Mouse (Mus musculus) C2C12 (cell line): ENCODE results near the gene BC029722. TPM values are rescaled to one million over a fixed set of nuclear protein-coding genes. Genes with fewer than 3 reads are reported as not detected.

ENCODE experiments used
- H3K27me3 ChIP-seq: one replicate; pipeline ENCODE4 v1.6.1; 2011; ENCODE audit not compliant: control insufficient read depth, insufficient read depth, insufficient read length
- H3K36me3 ChIP-seq: one replicate; pipeline ENCODE4 v1.6.1; 2011; ENCODE audit not compliant: control insufficient read depth, insufficient read depth
- H3K4me3 ChIP-seq: one replicate; pipeline ENCODE4 v1.5.1; 2011; ENCODE audit warnings: mild to moderate bottlenecking, control low read depth; ENCODE audit not compliant: poor library complexity, insufficient read depth, severe bottlenecking
- H3K79me2 ChIP-seq: one replicate; pipeline ENCODE4 v1.6.1; 2011; ENCODE audit not compliant: control insufficient read depth, insufficient read depth
- H3K79me3 ChIP-seq: one replicate; pipeline ENCODE4 v1.6.1; 2011; ENCODE audit warnings: low read depth, control low read depth
- H3ac ChIP-seq: one replicate; pipeline ENCODE3; 2011; ENCODE audit warnings: low read depth; ENCODE audit not compliant: control insufficient read depth, insufficient read length
- CEBPB ChIP-seq: IDR thresholded peaks from one replicate; pipeline ENCODE4 v1.6.1; 2011; ENCODE audit warnings: low read depth, mild to moderate bottlenecking, control low read depth, moderate library complexity
- CTCF ChIP-seq: IDR thresholded peaks from one replicate; pipeline ENCODE4 v1.5.1; 2011; ENCODE audit not compliant: control insufficient read depth, insufficient read depth, insufficient read length
- FOSL1 ChIP-seq: IDR thresholded peaks from one replicate; pipeline ENCODE4 v1.8.0; 2011; ENCODE audit warnings: mild to moderate bottlenecking, low read length; ENCODE audit not compliant: poor library complexity, insufficient read depth, severe bottlenecking
- MAX ChIP-seq: IDR thresholded peaks from one replicate; pipeline ENCODE4 v1.6.1; 2011; ENCODE audit warnings: mild to moderate bottlenecking, control low read depth
- MYOD1 ChIP-seq: IDR thresholded peaks from one replicate; pipeline ENCODE4 v1.6.1; 2011; ENCODE audit warnings: low read depth; ENCODE audit not compliant: control insufficient read depth, insufficient read length
- MYOG ChIP-seq: IDR thresholded peaks from one replicate; pipeline ENCODE4 v1.6.1; 2011; ENCODE audit not compliant: control insufficient read depth, insufficient read length; ENCODE audit errors: extremely low read depth
- USF1 ChIP-seq: IDR thresholded peaks from one replicate; pipeline ENCODE4 v1.6.1; 2011; ENCODE audit warnings: low read depth, mild to moderate bottlenecking, control low read depth, moderate library complexity
- polyA plus RNA-seq: library from polyadenylated mRNA; unstranded; fragments of >200 nt; fragmentation: generic; extraction: Trizol; gene quantifications from one replicate; pipeline ENCODE4 v1.2.1, GENCODE M21; 2012; ENCODE audit warnings: missing spikeins

BC029722 gene
- polyA plus RNA-seq, 1 experiment: 32.9 TPM

DNA sequence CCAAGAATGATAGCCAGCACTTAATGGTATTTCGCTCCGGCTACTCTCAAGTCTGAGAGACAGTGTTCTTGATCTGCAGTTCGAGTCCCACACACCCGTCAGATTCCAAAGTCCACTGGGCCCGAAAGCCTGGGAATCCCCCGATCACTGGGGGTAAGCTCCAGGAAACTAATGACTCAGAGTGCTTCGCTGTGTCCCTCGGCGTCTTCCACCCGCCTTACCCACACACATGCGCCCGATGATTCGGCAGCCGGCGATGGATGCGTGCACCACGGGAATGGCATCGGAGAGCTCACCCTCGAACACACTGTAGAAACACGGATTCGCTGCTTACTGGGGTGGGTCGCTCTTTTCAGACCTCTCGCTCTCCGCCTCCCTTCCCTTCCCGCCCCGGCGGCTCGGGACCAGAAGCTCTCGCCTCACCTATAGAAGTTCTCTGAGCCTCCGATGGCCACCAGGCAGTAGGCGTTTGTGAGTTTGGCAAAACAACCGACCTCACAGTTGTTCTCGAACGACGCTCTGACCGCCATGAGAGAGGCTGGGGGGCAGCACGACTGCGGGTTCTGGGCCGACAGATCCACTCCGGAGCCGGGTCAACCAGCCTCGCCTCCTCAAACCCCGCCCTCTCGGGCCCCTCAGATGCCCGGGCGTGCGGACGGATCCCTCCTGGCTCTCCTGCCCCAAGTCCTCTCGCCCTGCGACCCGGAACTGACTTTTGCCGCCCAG lies 6.8 kb upstream of the BC029722 start:
- peak overlapping the region; percentile 95 for H3ac ChIP-seq
- H3K79me3 ChIP-seq: peaks cover 41% of the 10 kb centered on the region
- H3K27me3 ChIP-seq: no peaks in the 10 kb centered on the region
- TF ChIP-seq MAX: peak; percentile 22
- no peak for TF ChIP-seq USF1
- H3K79me2 ChIP-seq: peaks cover 56% of the 10 kb centered on the region
- H3K4me3 ChIP-seq: peak overlapping the region; percentile 99
- peaks cover 44% of the 10 kb centered on the region for H3K36me3 ChIP-seq

DNA sequence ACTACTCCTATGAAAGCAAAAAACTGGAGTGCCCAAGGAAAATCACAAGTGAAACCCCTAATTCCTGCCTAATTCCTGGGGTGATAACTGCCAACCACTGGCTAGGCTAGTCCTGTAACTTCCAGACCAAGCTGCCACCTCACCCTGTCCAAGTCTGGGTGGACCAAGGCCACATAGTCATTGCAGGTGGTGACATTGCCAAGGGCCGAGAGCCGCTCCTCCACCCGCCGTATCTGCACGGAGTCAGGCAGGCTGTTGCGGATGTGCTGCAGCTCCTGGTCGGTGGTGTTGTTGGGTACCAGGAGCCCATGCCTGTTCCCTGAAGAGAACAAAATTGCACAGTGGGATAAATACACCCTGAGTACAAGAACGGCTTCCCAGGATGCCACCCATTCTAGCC lies 4.5 kb upstream of the BC029722 start:
- no peak overlapping the region for H3ac ChIP-seq
- peaks cover 63% of the 10 kb centered on the region for H3K36me3 ChIP-seq
- TF ChIP-seq MYOG (no peak), MAX (no peak), CEBPB (no peak)
- H3K27me3 ChIP-seq: no peaks in the 10 kb centered on the region
- H3K79me3 ChIP-seq: peaks cover 45% of the 10 kb centered on the region
- H3K79me2 ChIP-seq: peaks cover 67% of the 10 kb centered on the region
- no peak overlapping the region for H3K4me3 ChIP-seq

DNA sequence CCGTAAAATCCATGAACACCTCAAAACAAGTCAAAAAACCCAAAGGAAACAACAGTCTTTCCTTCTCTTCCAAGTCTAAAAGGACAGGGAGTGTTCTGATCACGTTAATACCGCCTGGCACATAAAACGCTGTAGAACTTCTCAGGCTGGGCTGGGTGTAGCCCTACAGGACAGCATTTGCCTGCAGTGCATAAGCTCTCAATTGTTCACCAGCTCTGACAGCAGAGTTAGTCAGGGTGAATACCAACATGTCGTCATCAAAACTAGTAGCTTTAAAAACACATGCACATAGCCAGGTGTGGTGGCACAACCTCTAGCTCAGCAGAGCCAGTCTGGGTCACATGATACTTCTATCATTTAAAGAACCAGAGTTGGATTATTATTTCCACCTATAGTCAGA lies 1.6 kb upstream of the BC029722 start:
- H3K4me3 ChIP-seq: no peak overlapping the region
- peaks cover 67% of the 10 kb centered on the region for H3K36me3 ChIP-seq
- peaks cover 72% of the 10 kb centered on the region for H3K79me2 ChIP-seq
- H3K27me3 ChIP-seq: no peaks in the 10 kb centered on the region
- H3ac ChIP-seq: no peak overlapping the region
- peaks cover 41% of the 10 kb centered on the region for H3K79me3 ChIP-seq
- TF ChIP-seq USF1 (peak; percentile 7), CEBPB (no peak)

DNA sequence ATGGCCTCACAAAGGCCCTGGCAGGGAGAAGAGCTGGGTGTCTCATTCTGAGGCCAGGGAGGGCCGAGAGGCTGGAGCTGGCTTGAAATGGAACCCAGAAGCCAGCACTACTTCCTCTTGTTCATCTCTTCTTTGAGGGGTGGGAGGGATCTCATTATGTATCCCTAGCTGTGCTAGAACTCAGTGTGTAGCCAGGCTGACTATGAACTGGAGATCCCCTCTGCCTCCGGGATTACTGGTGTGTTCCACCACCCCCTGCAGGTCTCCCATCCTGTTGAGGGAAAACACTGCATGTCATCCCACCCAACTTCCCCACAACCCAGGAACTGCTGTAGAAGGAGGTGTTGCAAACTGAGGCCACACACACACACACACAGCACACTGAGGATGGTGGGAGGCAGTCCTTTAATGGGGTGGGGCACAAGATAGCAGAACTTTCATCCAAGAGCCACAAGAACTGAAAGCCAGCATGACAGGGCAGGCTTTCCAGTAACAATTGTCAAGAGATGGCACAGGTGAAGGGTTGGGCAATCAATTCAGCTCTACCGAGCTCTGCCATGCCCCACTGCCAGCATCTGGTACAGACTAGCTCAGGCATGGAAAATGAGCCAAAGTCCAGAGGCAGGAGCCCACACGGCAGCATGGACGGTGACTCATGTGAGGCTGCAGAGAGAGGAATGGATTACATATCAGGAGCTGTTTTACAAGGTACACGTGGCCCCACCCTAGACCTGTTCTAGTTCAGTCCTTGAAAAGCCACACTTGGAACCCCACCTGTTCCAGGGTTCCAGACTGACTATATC lies 424 bp upstream of the BC029722 start:
- Histone ChIP-seq H3ac (peak overlapping the region; percentile 26), H3K79me3 (peaks cover 31% of the 10 kb centered on the region), H3K36me3 (peaks cover 59% of the 10 kb centered on the region), H3K4me3 (no peak overlapping the region), H3K79me2 (peaks cover 60% of the 10 kb centered on the region), H3K27me3 (no peaks in the 10 kb centered on the region)
- TF ChIP-seq CTCF (no peak), CEBPB (peak; percentile 49), USF1 (no peak), MYOD1 (no peak), MAX (peak; percentile 45), MYOG (no peak), FOSL1 (no peak)

DNA sequence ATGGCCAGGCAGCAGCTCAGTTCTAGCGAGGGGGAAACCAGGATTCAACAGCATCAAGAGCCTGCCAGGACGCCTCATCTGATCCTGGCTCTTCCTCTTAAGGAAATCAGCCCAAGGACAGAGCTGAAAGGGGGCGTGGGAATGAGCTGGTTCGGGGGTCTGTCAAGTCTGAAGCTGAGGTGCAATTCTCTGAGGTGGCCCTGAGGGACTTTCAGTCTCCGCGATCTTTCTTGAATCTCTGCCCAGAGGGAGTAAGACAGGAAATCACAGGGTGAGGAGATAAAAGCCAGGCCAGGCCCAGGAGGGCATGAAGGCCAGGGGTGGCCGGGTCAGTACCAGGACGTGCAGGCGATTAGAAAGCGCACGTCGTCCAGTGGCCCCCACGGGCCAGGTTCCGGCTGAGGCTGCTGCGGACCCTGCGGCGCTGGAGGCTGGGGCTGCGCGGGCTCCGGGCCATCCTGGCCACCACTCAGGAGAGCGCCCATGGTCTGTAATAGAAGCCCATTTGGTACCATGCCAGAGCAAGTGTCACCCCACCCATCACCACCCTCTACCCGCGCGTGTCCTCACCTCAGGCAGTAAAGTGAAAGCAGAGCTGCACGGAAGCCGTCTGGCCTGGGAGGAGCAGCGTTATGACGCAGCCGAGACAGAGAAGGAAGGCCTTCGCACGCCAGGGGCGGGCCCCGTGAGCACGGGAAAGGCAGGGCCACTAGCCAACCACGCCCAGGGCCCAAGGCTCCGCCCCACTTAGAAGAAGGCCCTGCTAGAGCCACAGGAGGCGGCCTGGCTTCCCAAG lies 432 bp downstream of the BC029722 start:
- TF ChIP-seq FOSL1: no peak
- no peak for TF ChIP-seq MYOD1
- TF ChIP-seq MYOG: no peak
- no peak for TF ChIP-seq CTCF
- TF ChIP-seq CEBPB: no peak
- peak; percentile 84 for TF ChIP-seq MAX
- TF ChIP-seq USF1: no peak
- Histone ChIP-seq H3K36me3 (peaks cover 50% of the 10 kb centered on the region), H3K79me2 (peaks cover 52% of the 10 kb centered on the region), H3K4me3 (peak overlapping the region; percentile 54), H3K27me3 (no peaks in the 10 kb centered on the region), H3ac (peak overlapping the region; percentile 96), H3K79me3 (peaks cover 24% of the 10 kb centered on the region)
